Mouse (Mus musculus): Measurements from ENCODE around the gene Agbl4.

The Agbl4 gene

GRCm38 (mm10) chr4:110397618-110398045, at the start of gene Agbl4:
TSS of gene Agbl4 (plus strand) at chr4:110397661.
- peak; percentile 40 for DNase-seq (ENCODE audit: low read depth, low spot score)

GRCm38 (mm10) chr4:110350856-110351177, 46.6 kb upstream of the Agbl4 start:
- DNase-seq (ENCODE audit: low read depth, low spot score), result no peak

- peak; percentile 47 for DNase-seq (ENCODE audit: low read depth, low spot score)
Measured at GRCm38 (mm10) chr4:110351178-110352000, 46.1 kb upstream of the Agbl4 start, which contains the start of gene Elavl4. TSS of gene Elavl4 (minus strand) at chr4:110351909.

GRCm38 (mm10) chr4:110352001-110352369, 45.5 kb upstream of the Agbl4 start:
- no peak for DNase-seq (ENCODE audit: low read depth, low spot score)

- DNase-seq (ENCODE audit: low read depth, low spot score), result no peak
Measured at GRCm38 (mm10) chr4:110360568-110360967, 36.9 kb upstream of the Agbl4 start.

GRCm38 (mm10) chr4:110396221-110396620, 1.2 kb upstream of the Agbl4 start:
- DNase-seq (ENCODE audit: low read depth, low spot score), result no peak

- DNase-seq (ENCODE audit: low read depth, low spot score), result no peak
Measured at GRCm38 (mm10) chr4:110420306-110420705, 22.8 kb downstream of the Agbl4 start.

GRCm38 (mm10) chr4:110427653-110428052, 30.2 kb downstream of the Agbl4 start:
- no peak for DNase-seq (ENCODE audit: low read depth, low spot score)

GRCm38 (mm10) chr4:110494371-110494770, 96.9 kb downstream of the Agbl4 start:
- DNase-seq (ENCODE audit: low read depth, low spot score), result no peak

- no peak for DNase-seq (ENCODE audit: low read depth, low spot score)
Measured at GRCm38 (mm10) chr4:110529804-110530203, 132.3 kb downstream of the Agbl4 start.

GRCm38 (mm10) chr4:110549223-110549622, 151.8 kb downstream of the Agbl4 start:
- no peak for DNase-seq (ENCODE audit: low read depth, low spot score)

GRCm38 (mm10) chr4:110597726-110598283, 200.3 kb downstream of the Agbl4 start:
- DNase-seq (ENCODE audit: low read depth, low spot score), result peak; percentile 2

GRCm38 (mm10) chr4:110641417-110641816, 244.0 kb downstream of the Agbl4 start:
- DNase-seq (ENCODE audit: low read depth, low spot score), result no peak

GRCm38 (mm10) chr4:110662940-110663339, 265.5 kb downstream of the Agbl4 start:
- no peak for DNase-seq (ENCODE audit: low read depth, low spot score)

GRCm38 (mm10) chr4:110674121-110674520, 276.7 kb downstream of the Agbl4 start:
- no peak for DNase-seq (ENCODE audit: low read depth, low spot score)

GRCm38 (mm10) chr4:110735141-110735540, 337.7 kb downstream of the Agbl4 start:
- no peak for DNase-seq (ENCODE audit: low read depth, low spot score)

- DNase-seq (ENCODE audit: low read depth, low spot score), result peak; percentile 6
Measured at GRCm38 (mm10) chr4:110757941-110758340, 360.5 kb downstream of the Agbl4 start.

- DNase-seq (ENCODE audit: low read depth, low spot score), result no peak
Measured at GRCm38 (mm10) chr4:110788596-110788995, 391.1 kb downstream of the Agbl4 start.

- DNase-seq (ENCODE audit: low read depth, low spot score), result no peak
Measured at GRCm38 (mm10) chr4:110799902-110800301, 402.4 kb downstream of the Agbl4 start.

GRCm38 (mm10) chr4:110810947-110811346, 413.5 kb downstream of the Agbl4 start:
- DNase-seq (ENCODE audit: low read depth, low spot score), result no peak

GRCm38 (mm10) chr4:110832776-110833175, 435.3 kb downstream of the Agbl4 start:
- no peak for DNase-seq (ENCODE audit: low read depth, low spot score)

- peak; percentile 34 for DNase-seq (ENCODE audit: low read depth, low spot score)
Measured at GRCm38 (mm10) chr4:110879719-110880443, 482.4 kb downstream of the Agbl4 start.

GRCm38 (mm10) chr4:110916061-110916460, 518.6 kb downstream of the Agbl4 start:
- DNase-seq (ENCODE audit: low read depth, low spot score), result no peak

Measured in brain, embryonic 18.5 days (tissue).